Mouse (Mus musculus) MEL (cell line): Measurements from ENCODE around the gene Zfp617. TPM values are rescaled to one million over a fixed set of nuclear protein-coding genes. Genes with fewer than 3 reads are reported as not detected.
"Not testable (repeated sequence)": the region's sequence is repeated elsewhere in the genome, so short reads cannot be mapped to it uniquely, and the experiment has no call there.

Source experiments
- DNase-seq: peaks from one replicate; pipeline ENCODE4 v3.0.0; 2011; ENCODE audit warnings: low read depth, low spot score
- H3K27ac ChIP-seq: 2 replicates; pipeline ENCODE4 v1.5.1; 2012; ENCODE audit warnings: low read depth, mild to moderate bottlenecking, control low read depth, low read length, moderate library complexity; ENCODE audit not compliant: control insufficient read depth
- H3K27me3 ChIP-seq, 2 experiments: fragments of 150-350 bp in 1 of 2; sonication (generic) in 1 of 2; 2 replicates each; pipeline ENCODE4 v1.6.1; 2012; ENCODE audit warnings: low read length in 2 of 2, mild to moderate bottlenecking in 2 of 2, improper control_type of control experiment in 1 of 2, moderate library complexity in 1 of 2; ENCODE audit not compliant: insufficient read depth in 2 of 2, control insufficient read depth in 1 of 2
- H3K36me3 ChIP-seq, 2 experiments: 2 replicates each; pipeline ENCODE4 v1.6.1; 2012 to 2014; ENCODE audit warnings: low read length in 2 of 2, improper control_type of control experiment in 1 of 2, inconsistent platforms in 1 of 2, mild to moderate bottlenecking in 1 of 2; ENCODE audit not compliant: insufficient read depth in 2 of 2, control insufficient read depth in 1 of 2
- H3K4me1 ChIP-seq, 2 experiments: fragments of 150-350 bp in 1 of 2; sonication (generic) in 1 of 2; 2 replicates each; pipeline ENCODE4 v1.6.1; 2012; ENCODE audit warnings: low read length in 2 of 2, improper control_type of control experiment in 1 of 2, mild to moderate bottlenecking in 1 of 2; ENCODE audit not compliant: insufficient read depth in 2 of 2, control insufficient read depth in 1 of 2
- H3K4me3 ChIP-seq, 2 experiments: fragments of 150-350 bp in 1 of 2; sonication (generic) in 1 of 2; 2 replicates each; pipeline ENCODE4 v1.5.1; 2012; ENCODE audit warnings: low read depth in 2 of 2, low read length in 2 of 2, mild to moderate bottlenecking in 2 of 2, moderate library complexity in 2 of 2, control low read depth in 1 of 2, improper control_type of control experiment in 1 of 2; ENCODE audit not compliant: control insufficient read depth in 1 of 2, insufficient read depth in 1 of 2
- H3K79me2 ChIP-seq: 2 replicates; pipeline ENCODE4 v1.6.1; 2012; ENCODE audit warnings: mild to moderate bottlenecking, low read length, moderate library complexity; ENCODE audit not compliant: control insufficient read depth, poor library complexity, insufficient read depth
- H3K9ac ChIP-seq: 2 replicates; pipeline ENCODE4 v1.6.1; 2012; ENCODE audit warnings: low read depth, mild to moderate bottlenecking, control low read depth, low read length, moderate library complexity; ENCODE audit not compliant: control insufficient read depth, poor library complexity, severe bottlenecking
- H3K9me3 ChIP-seq: fragments of 150-350 bp; sonication (generic); replicated peaks from 2 replicates; pipeline ENCODE4 v1.6.1; 2012; ENCODE audit warnings: mild to moderate bottlenecking, low read length, improper control_type of control experiment, moderate library complexity; ENCODE audit not compliant: insufficient read depth
- BHLHE40 ChIP-seq: IDR thresholded peaks from 2 replicates; pipeline ENCODE4 v1.6.1; 2012; ENCODE audit warnings: low read depth, mild to moderate bottlenecking, inconsistent platforms, low read length, improper control_type of control experiment, borderline replicate concordance
- CHD2 ChIP-seq: IDR thresholded peaks from 2 replicates; pipeline ENCODE4 v1.6.1; 2011; ENCODE audit warnings: low read length, improper control_type of control experiment
- CTCF ChIP-seq, 3 experiments: IDR thresholded peaks in 2 of 3; conservative IDR thresholded peaks in 1 of 3; 2 replicates each; pipeline ENCODE4 v1.5.1; 2011 to 2012; ENCODE audit warnings: low read length in 3 of 3, low read depth in 2 of 3, mild to moderate bottlenecking in 2 of 3, improper control_type of control experiment in 1 of 3, inconsistent platforms in 1 of 3, mixed read lengths in 1 of 3, moderate library complexity in 1 of 3; ENCODE audit not compliant: control insufficient read depth in 1 of 3, insufficient read depth in 1 of 3, poor library complexity in 1 of 3, severe bottlenecking in 1 of 3
- E2F4 ChIP-seq: IDR thresholded peaks from 2 replicates; pipeline ENCODE4 v1.6.1; 2011; ENCODE audit warnings: low read depth, low read length, improper control_type of control experiment, borderline replicate concordance
- ELF1 ChIP-seq: IDR thresholded peaks from 2 replicates; pipeline ENCODE4 v1.6.1; 2014; ENCODE audit warnings: low read depth, mild to moderate bottlenecking, inconsistent platforms, low read length, improper control_type of control experiment, moderate library complexity
- EP300 ChIP-seq, 2 experiments: IDR thresholded peaks; 2 replicates each; pipeline ENCODE4 v1.6.1; 2011; ENCODE audit warnings: improper control_type of control experiment in 2 of 2, low read length in 2 of 2, low read depth in 1 of 2, mild to moderate bottlenecking in 1 of 2
- GATA1 ChIP-seq: IDR thresholded peaks from 2 replicates; pipeline ENCODE4 v1.6.1; 2011; ENCODE audit warnings: low read depth, low read length, improper control_type of control experiment
- KAT2A ChIP-seq: conservative IDR thresholded peaks from 2 replicates; pipeline ENCODE4 v1.6.1; 2012; ENCODE audit warnings: low read depth, low read length, improper control_type of control experiment, inconsistent platforms
- MAZ ChIP-seq: IDR thresholded peaks from 2 replicates; pipeline ENCODE4 v1.6.1; 2012; ENCODE audit warnings: low read depth, mild to moderate bottlenecking, inconsistent platforms, low read length, improper control_type of control experiment
- NRF1 ChIP-seq: IDR thresholded peaks from 2 replicates; pipeline ENCODE4 v1.6.1; 2014; ENCODE audit warnings: low read depth, mild to moderate bottlenecking, inconsistent platforms, low read length, improper control_type of control experiment, moderate library complexity; ENCODE audit not compliant: poor library complexity, insufficient read depth, severe bottlenecking
- RAD21 ChIP-seq: IDR thresholded peaks from 2 replicates; pipeline ENCODE4 v1.6.1; 2011; ENCODE audit warnings: mild to moderate bottlenecking, low read depth, low read length, improper control_type of control experiment
- RCOR1 ChIP-seq: IDR thresholded peaks from 2 replicates; pipeline ENCODE4 v1.6.1; 2012; ENCODE audit warnings: low read depth, mild to moderate bottlenecking, inconsistent platforms, low read length, improper control_type of control experiment
- SIN3A ChIP-seq: IDR thresholded peaks from 2 replicates; pipeline ENCODE4 v1.6.1; 2012; ENCODE audit warnings: low read length, improper control_type of control experiment, inconsistent platforms
- SMC3 ChIP-seq: IDR thresholded peaks from 2 replicates; pipeline ENCODE4 v1.6.1; 2011; ENCODE audit warnings: low read depth, low read length, improper control_type of control experiment
- TBP ChIP-seq: IDR thresholded peaks from 2 replicates; pipeline ENCODE4 v1.8.0; 2011; ENCODE audit warnings: low read depth, low read length, improper control_type of control experiment
- TCF12 ChIP-seq: IDR thresholded peaks from 2 replicates; pipeline ENCODE4 v1.6.1; 2014; ENCODE audit warnings: low read depth, mild to moderate bottlenecking, inconsistent platforms, low read length, improper control_type of control experiment, moderate library complexity
- UBTF ChIP-seq: IDR thresholded peaks from 2 replicates; pipeline ENCODE4 v1.6.1; 2012; ENCODE audit warnings: low read depth, mild to moderate bottlenecking, inconsistent platforms, low read length, improper control_type of control experiment, moderate library complexity, borderline replicate concordance; ENCODE audit not compliant: insufficient read depth
- USF1 ChIP-seq: IDR thresholded peaks from 2 replicates; pipeline ENCODE4 v1.6.1; 2014; ENCODE audit warnings: low read depth, mild to moderate bottlenecking, inconsistent platforms, low read length, improper control_type of control experiment, moderate library complexity
- USF2 ChIP-seq, 2 experiments: IDR thresholded peaks; 2 replicates each; pipeline ENCODE4 v1.6.1; 2011 to 2012; ENCODE audit warnings: improper control_type of control experiment in 2 of 2, low read length in 2 of 2, borderline replicate concordance in 1 of 2, inconsistent platforms in 1 of 2, low read depth in 1 of 2, mild to moderate bottlenecking in 1 of 2; ENCODE audit not compliant: insufficient read depth in 1 of 2
- ZC3H11A ChIP-seq: IDR thresholded peaks from 2 replicates; pipeline ENCODE4 v1.6.1; 2012; ENCODE audit warnings: low read depth, mild to moderate bottlenecking, inconsistent platforms, low read length, improper control_type of control experiment
- ZKSCAN1 ChIP-seq: IDR thresholded peaks from 2 replicates; pipeline ENCODE4 v1.6.1; 2012; ENCODE audit warnings: low read depth, mild to moderate bottlenecking, inconsistent platforms, low read length, improper control_type of control experiment, moderate library complexity
- ZNF384 ChIP-seq: IDR thresholded peaks from 2 replicates; pipeline ENCODE4 v1.6.1; 2012; ENCODE audit warnings: low read depth, mild to moderate bottlenecking, inconsistent platforms, low read length, improper control_type of control experiment
- polyA plus RNA-seq, 2 experiments: library from polyadenylated mRNA; stranded (reverse) in 1 of 2; unstranded in 1 of 2; fragments of >175 nt in 1 of 2; fragments of >200 nt in 1 of 2; gene quantifications; 2 replicates each; pipeline versions ENCODE4 v1.2.1 to v1.2.4; 2012; ENCODE audit warnings: low replicate concordance in 2 of 2, low read depth in 1 of 2; ENCODE audit not compliant: insufficient read length in 2 of 2, insufficient read depth in 1 of 2, missing spikeins in 1 of 2
- total RNA-seq: library from RNA; depleted of rRNA; stranded (reverse); fragments of 300-350 nt; gene quantifications from 2 replicates; pipeline ENCODE4 v1.2.3, GENCODE M21; 2012

Gene Zfp617
- total and polyA plus RNA-seq, 3 experiments = 11.0 to 14.6 TPM; not detected in 1

GRCm38 (mm10) chr8:71881618-71882274, 26.7 kb upstream of the Zfp617 start, which contains the start of gene Zfp709 (continued):
- TF ChIP-seq UBTF (no peak), RCOR1 (no peak), ZNF384 (no peak), RAD21 (no peak), USF1 (peak; percentile 80), BHLHE40 (no peak), USF2 (IDR thresholded peaks at IDR 0.05; ENCODE audit: borderline replicate concordance in 1 of 2, insufficient read depth in 1 of 2, low read depth in 1 of 2, low read length in 2 of 2) (no peak), SIN3A (peak; percentile 64), KAT2A (no peak; the same call in 1 of the 2 replicates), EP300 (IDR thresholded peaks at IDR 0.05; ENCODE audit: low read depth in 1 of 2, low read length in 2 of 2) (0 out of 4 replicates have a peak, but pooled peaks of 1 of the 2 experiments have one; percentile 5), CTCF (IDR thresholded peaks at IDR 0.05 in 2 of 3, conservative IDR thresholded peaks at IDR 0.05 in 1 of 3; ENCODE audit: control insufficient read depth in 1 of 3, insufficient read depth in 1 of 3, low read depth in 2 of 3, low read length in 3 of 3, poor library complexity in 1 of 3, severe bottlenecking in 1 of 3) (no peak), ELF1 (peak; percentile 49), GATA1 (no peak), E2F4 (no peak), SMC3 (no peak), TBP (peak; percentile 65; the same call in 1 of the 2 replicates), ZKSCAN1 (no peak), CHD2 (no peak), MAZ (0 out of 2 replicates have a peak, but pooled peaks have one; percentile 36), TCF12 (peak; percentile 12; the same call in 1 of the 2 replicates), ZC3H11A (no peak), NRF1 (0 out of 2 replicates have a peak, but pooled peaks have one; percentile 26)

GRCm38 (mm10) chr8:71900666-71901065, 7.8 kb upstream of the Zfp617 start:
- H3K79me2 ChIP-seq, H3K4me3 ChIP-seq, H3K9me3 ChIP-seq, H3K36me3 ChIP-seq, H3K27ac ChIP-seq, H3K4me1 ChIP-seq, DNase-seq, H3K27me3 ChIP-seq, H3K9ac ChIP-seq: not testable (repeated sequence)

- H3K9me3 ChIP-seq, H3K36me3 ChIP-seq, DNase-seq, H3K9ac ChIP-seq, H3K4me1 ChIP-seq, H3K79me2 ChIP-seq, H3K4me3 ChIP-seq, H3K27ac ChIP-seq, H3K27me3 ChIP-seq: not testable (repeated sequence)
Measured at GRCm38 (mm10) chr8:71903084-71903483, 5.4 kb upstream of the Zfp617 start.
